Mouse (Mus musculus) CD4-positive, CD25-positive, alpha-beta regulatory T cell, adult 9 weeks (primary cell): ENCODE results near the gene Mapkapk5. TPM values are rescaled to one million over a fixed set of nuclear protein-coding genes. Genes with fewer than 3 reads are reported as not detected.

ENCODE experiments used
- polyA plus RNA-seq: library from polyadenylated mRNA; unstranded; fragments of 100-300 nt; shearing (Covaris generic); gene quantifications from one replicate; pipeline ENCODE4 v1.2.1, GENCODE M21; 2017

Gene Mapkapk5
- polyA plus RNA-seq = 17.2 TPM

DNA sequence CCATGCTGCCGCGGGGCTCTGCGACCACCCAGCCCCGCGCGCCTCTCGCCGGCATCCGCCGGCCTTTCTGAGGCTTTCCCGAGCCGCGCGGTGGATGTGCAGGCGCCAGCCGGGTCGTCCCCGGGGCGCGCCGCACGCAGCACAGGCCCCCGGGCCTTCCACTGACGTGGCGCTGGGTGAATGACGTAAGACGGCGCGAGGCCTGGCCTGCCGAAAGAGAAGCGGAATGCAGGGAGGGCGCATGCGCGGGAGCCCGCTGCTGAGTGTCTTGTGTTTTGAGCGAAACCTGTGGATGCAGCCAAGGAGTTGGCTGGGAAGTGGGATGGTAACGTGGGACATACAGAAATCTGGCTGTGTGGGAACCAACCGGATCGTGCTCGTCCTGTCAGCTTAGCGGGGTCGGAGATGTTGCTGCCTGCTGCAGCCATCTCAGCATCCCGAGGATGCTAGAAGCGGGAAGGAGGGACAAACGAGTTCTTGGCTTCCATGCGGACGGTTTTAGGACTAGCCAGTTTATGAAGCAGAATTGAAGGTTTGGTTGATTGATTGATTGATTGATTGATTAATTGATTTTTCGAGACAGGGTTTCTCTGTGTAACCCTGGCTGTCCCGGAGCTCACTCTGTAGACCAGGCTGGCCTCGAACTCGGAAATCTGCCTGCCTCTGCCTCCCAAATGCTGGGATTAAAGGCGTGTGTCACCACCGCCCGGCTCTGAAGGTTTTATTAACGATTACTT is at the start of gene Mapkapk5:
TSS of gene Mapkapk5 (minus strand) at position 113 of the 737 bp plus-strand sequence.

DNA sequence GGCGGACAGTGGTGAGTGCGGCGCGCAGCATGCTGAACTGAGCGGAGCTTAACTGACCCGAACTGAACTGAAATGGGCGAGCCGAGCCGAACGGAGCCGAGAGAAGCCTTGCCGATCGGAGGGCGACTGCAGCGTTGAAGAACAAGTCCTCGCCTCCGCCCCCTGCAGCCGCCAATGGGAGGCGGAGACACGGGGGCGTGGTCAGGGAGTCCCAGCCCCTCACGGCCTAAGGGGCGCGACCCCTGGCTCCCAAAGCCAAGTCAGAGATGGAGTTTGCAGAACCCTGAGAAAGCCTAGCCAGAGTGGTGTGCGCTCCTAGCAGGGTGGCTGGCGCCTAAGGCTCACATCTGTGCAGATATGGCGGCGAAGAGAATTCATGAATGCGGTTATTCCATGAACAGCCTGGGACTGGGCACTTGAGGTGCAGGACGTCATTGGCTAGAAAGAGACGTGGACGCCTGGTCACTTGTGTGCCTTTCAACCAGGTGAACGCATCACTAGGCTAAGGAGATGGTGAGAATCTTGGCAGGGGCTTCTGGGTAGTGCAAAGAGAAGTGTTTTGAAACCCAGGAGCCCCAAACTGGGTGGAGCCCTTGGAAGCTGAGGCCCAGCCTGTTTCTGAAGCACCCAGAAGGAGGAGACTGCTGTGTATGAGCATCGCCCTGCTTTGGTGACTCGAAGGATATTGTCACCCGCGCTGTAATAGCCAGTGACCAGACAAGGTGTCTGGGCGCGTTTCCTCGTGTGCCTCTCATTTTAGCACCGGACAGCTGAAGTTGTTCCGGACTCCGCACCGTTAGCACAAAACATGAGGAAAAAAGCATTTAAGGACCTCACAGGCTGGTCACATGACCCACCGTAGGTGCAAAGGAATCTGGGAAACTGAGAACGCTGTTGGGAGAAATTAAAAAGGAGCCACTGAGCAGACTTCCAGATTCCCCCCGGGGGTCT is 48.0 kb upstream of the Mapkapk5 start, which contains the start of gene Aldh2:
TSS of gene Aldh2 (minus strand) at position 374 of the 951 bp plus-strand sequence.

GRCm38 (mm10) chr5:121544910-121545792 is 554 bp downstream of the Mapkapk5 start, which contains the start of the genes Adam1a and Gm42878:
Adam1a (minus strand) TSS chr5:121545482.
Gm42878 (minus strand) TSS chr5:121545482.

GRCm38 (mm10) chr5:121503231-121503630 is 42.5 kb downstream of the Mapkapk5 start, which contains the start of gene Adam1b:
Adam1b (minus strand) TSS chr5:121503435.

Other genes starting within 250 kb of the Mapkapk5 start
- 62.0 TPM for gene Trafd1, start 160.3 kb downstream of the Mapkapk5 start, polyA plus RNA-seq
- gene Naa25, start 148.0 kb downstream of the Mapkapk5 start, polyA plus RNA-seq = 50.2 TPM
- gene Tmem116, start 94.0 kb downstream of the Mapkapk5 start, polyA plus RNA-seq = 1.9 TPM
- gene Erp29, start 93.4 kb downstream of the Mapkapk5 start, polyA plus RNA-seq = 63.0 TPM
- not detected for gene Adam1b, start 42.5 kb downstream of the Mapkapk5 start, polyA plus RNA-seq
- 0.88 TPM for gene Adam1a, start 423 bp downstream of the Mapkapk5 start, polyA plus RNA-seq
- gene Gm42878, start 423 bp downstream of the Mapkapk5 start, polyA plus RNA-seq = not detected
- 19.2 TPM for gene Aldh2, start 47.9 kb upstream of the Mapkapk5 start, polyA plus RNA-seq
- gene Acad12, start 73.0 kb upstream of the Mapkapk5 start, polyA plus RNA-seq = 2.5 TPM
- gene Acad10, start 114.6 kb upstream of the Mapkapk5 start, polyA plus RNA-seq = 12.1 TPM
- 6.8 TPM for gene Brap, start 114.7 kb upstream of the Mapkapk5 start, polyA plus RNA-seq
- 13.1 TPM for gene Atxn2, start 165.4 kb upstream of the Mapkapk5 start, polyA plus RNA-seq